Mouse (Mus musculus) bone marrow macrophage, adult 2 months (primary cell): Measurements from ENCODE around the gene Fam71b.

Experiments
- CTCF ChIP-seq: IDR thresholded peaks from 2 replicates; pipeline ENCODE4 v1.5.1; 2012; ENCODE audit warnings: low read depth, mild to moderate bottlenecking, low read length, moderate library complexity
- POLR2A ChIP-seq: IDR thresholded peaks from 2 replicates; pipeline ENCODE4 v1.6.1; 2012; ENCODE audit warnings: mild to moderate bottlenecking, low read depth, low read length, borderline replicate concordance

DNA sequence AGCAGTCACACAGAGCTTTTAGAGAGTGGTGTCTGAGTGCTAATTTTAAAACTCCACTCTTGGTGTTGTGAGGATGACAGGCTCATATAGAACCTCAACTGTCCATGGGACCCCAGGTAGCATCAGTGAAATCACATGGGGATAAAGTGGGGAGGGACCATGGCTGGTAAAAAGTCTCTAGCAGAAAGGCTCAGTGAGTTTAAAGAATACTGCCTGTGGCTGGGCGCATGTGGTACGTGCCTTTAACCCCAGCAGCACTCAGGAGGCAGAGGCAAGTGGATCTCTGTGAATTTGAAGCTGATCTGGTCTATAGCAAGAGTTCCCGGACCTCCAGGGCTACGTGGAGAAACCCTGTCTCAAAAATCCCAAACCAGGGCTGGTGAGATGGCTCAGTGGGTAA is 13.9 kb upstream of the Fam71b start:
- TF ChIP-seq CTCF = no peak
- no peak for TF ChIP-seq POLR2A
